Mouse (Mus musculus): ENCODE results near the gene Snap91. TPM values are rescaled to one million over a fixed set of nuclear protein-coding genes. Genes with fewer than 3 reads are reported as not detected.

Snap91 gene
- polyA plus RNA-seq (2014; fragmentation: Illumina TruSeq; extraction: RNeasy Lipid Tissue Mini Kit (QIAGEN cat#74804); ENCODE audit: low replicate concordance) = 1.8 TPM

GRCm38 (mm10) chr9:86880113-86880972 lies at the start of gene Snap91:
Gene Snap91, minus strand, starts transcription at chr9:86880654.

GRCm38 (mm10) chr9:86742959-86743911 lies 137.2 kb downstream of the Snap91 start, which contains the start of gene Prss35:
Gene Prss35, plus strand, starts transcription at chr9:86743649.

Other genes starting within 250 kb of the Snap91 start
- 116 TPM for gene Me1, start 184.7 kb downstream of the Snap91 start, polyA plus RNA-seq (2014; fragmentation: Illumina TruSeq; extraction: RNeasy Lipid Tissue Mini Kit (QIAGEN cat#74804); ENCODE audit: low replicate concordance)
- 0.11 TPM for gene Prss35, start 137.0 kb downstream of the Snap91 start, polyA plus RNA-seq (2014; fragmentation: Illumina TruSeq; extraction: RNeasy Lipid Tissue Mini Kit (QIAGEN cat#74804); ENCODE audit: low replicate concordance)
- not detected for gene Ripply2, start 134.9 kb upstream of the Snap91 start, polyA plus RNA-seq (2014; fragmentation: Illumina TruSeq; extraction: RNeasy Lipid Tissue Mini Kit (QIAGEN cat#74804); ENCODE audit: low replicate concordance)
- 198 TPM for gene Cyb5r4, start 141.4 kb upstream of the Snap91 start, polyA plus RNA-seq (2014; fragmentation: Illumina TruSeq; extraction: RNeasy Lipid Tissue Mini Kit (QIAGEN cat#74804); ENCODE audit: low replicate concordance)

Measured in small intestine, adult 10 weeks (tissue).